Mouse (Mus musculus) midbrain, postnatal 0 days (tissue): ENCODE measurements around the gene Fam189b. TPM values are rescaled to one million over a fixed set of nuclear protein-coding genes. Genes with fewer than 3 reads are reported as not detected.

ENCODE experiments used
- ATAC-seq: fragments of 200-750 bp; cut with Nextera tagmentation; 2 replicates; pipeline ENCODE4 v1.8.0; 2017; ENCODE audit warnings: moderate number of reproducible peaks, mild to moderate bottlenecking, moderate TSS enrichment, moderate library complexity; ENCODE audit not compliant: low FRiP score
- DNase-seq: peaks from one replicate; pipeline ENCODE4 v3.0.0-alpha.2; 2015; ENCODE audit warnings: low spot score
- H3K27ac ChIP-seq: fragments of 300-500 bp; sonication (generic); 2 replicates; pipeline ENCODE4 v1.5.1; 2014; ENCODE audit warnings: low read depth, mild to moderate bottlenecking, low read length, mixed read lengths
- H3K27me3 ChIP-seq: fragments of 300-500 bp; sonication (generic); 2 replicates; pipeline ENCODE4 v1.6.1; 2014; ENCODE audit warnings: low read length, control low read depth, mixed read lengths; ENCODE audit not compliant: insufficient read depth
- H3K36me3 ChIP-seq: fragments of 300-500 bp; sonication (generic); 2 replicates; pipeline ENCODE4 v1.6.1; 2014; ENCODE audit warnings: low read length, control low read depth, mixed read lengths; ENCODE audit not compliant: insufficient read depth
- H3K4me1 ChIP-seq: fragments of 300-500 bp; sonication (generic); 2 replicates; pipeline ENCODE4 v1.6.1; 2014; ENCODE audit warnings: mild to moderate bottlenecking, control low read depth, antibody characterized with exemption, low read length, mixed read lengths; ENCODE audit not compliant: insufficient read depth
- H3K4me2 ChIP-seq: fragments of 300-500 bp; sonication (generic); 2 replicates; pipeline ENCODE4 v1.6.1; 2014; ENCODE audit warnings: low read depth, mild to moderate bottlenecking, low read length, mixed read lengths; ENCODE audit not compliant: poor library complexity, severe bottlenecking
- H3K4me3 ChIP-seq: fragments of 300-500 bp; sonication (generic); 2 replicates; pipeline ENCODE4 v1.5.1; 2014; ENCODE audit warnings: low read depth, mild to moderate bottlenecking, low read length, moderate library complexity
- H3K9ac ChIP-seq: fragments of 300-500 bp; sonication (generic); replicated peaks from 2 replicates; pipeline ENCODE4 v1.6.1; 2014; ENCODE audit warnings: mild to moderate bottlenecking, low read length, moderate library complexity, mixed read lengths; ENCODE audit not compliant: poor library complexity, severe bottlenecking
- H3K9me3 ChIP-seq: fragments of 300-500 bp; sonication (generic); 2 replicates; pipeline ENCODE4 v1.6.1; 2016; ENCODE audit warnings: low read length, control low read depth
- CTCF ChIP-seq: IDR thresholded peaks from 2 replicates; pipeline ENCODE4 v1.5.1; 2016; ENCODE audit warnings: antibody characterized with exemption, mild to moderate bottlenecking
- WGBS: fragments of 180-500 bp; shearing (Covaris S2); extraction: QIAGEN DNeasy Blood & Tissue Kit; methylation state at CpG from one replicate; pipeline ENCODE4 v1.1.7; 2014; 5-methylcytosine and 5-hydroxymethylcytosine counted together
- polyA plus RNA-seq: library from polyadenylated mRNA; unstranded; fragments of >200 nt; fragmentation: Nextera tagmentation; extraction: Ambion mirVana; gene quantifications from 2 replicates; pipeline ENCODE4 v1.2.1, GENCODE M21; 2015
- total RNA-seq: library from RNA; depleted of rRNA; stranded (reverse); fragments of >200 nt; gene quantifications from 2 replicates; pipeline ENCODE4 v1.2.3, GENCODE M21; 2014

The Fam189b gene
- total and polyA plus RNA-seq, 2 experiments from 2014 or later, result 22.2 to 32.5 TPM

GRCm38 (mm10) chr3:89218271-89218670 lies 35.3 kb downstream of the Fam189b start:
- Histone ChIP-seq H3K36me3 (no peaks in the 10 kb centered on the region), H3K4me2 (no peak overlapping the region), H3K27ac (no peak overlapping the region), H3K4me1 (peaks cover 6% of the 10 kb centered on the region; the same call in 1 of the 2 replicates), H3K9me3 (no peaks in the 10 kb centered on the region), H3K4me3 (no peak overlapping the region), H3K9ac (no peak overlapping the region), H3K27me3 (no peaks in the 10 kb centered on the region)
- no peak for TF ChIP-seq CTCF
- 63% methylated on average over 1 of the region's 1 CpGs for WGBS
- ATAC-seq (no peak), DNase-seq (no peak)

GRCm38 (mm10) chr3:89219546-89219945 lies 36.6 kb downstream of the Fam189b start:
- TF ChIP-seq CTCF, result no peak
- DNase-seq (no peak), ATAC-seq (no peak)
- Histone ChIP-seq H3K4me2 (no peak overlapping the region), H3K36me3 (no peaks in the 10 kb centered on the region), H3K9me3 (no peaks in the 10 kb centered on the region), H3K9ac (no peak overlapping the region), H3K27ac (no peak overlapping the region), H3K4me1 (peaks cover 11% of the 10 kb centered on the region; the same call in 1 of the 2 replicates), H3K4me3 (no peak overlapping the region), H3K27me3 (no peaks in the 10 kb centered on the region)
- WGBS, result 50% methylated on average over 8 of the region's 8 CpGs

- Histone ChIP-seq H3K4me2 (no peak overlapping the region), H3K36me3 (no peaks in the 10 kb centered on the region), H3K4me1 (peaks cover 18% of the 10 kb centered on the region; the same call in 1 of the 2 replicates), H3K27ac (no peak overlapping the region), H3K4me3 (no peak overlapping the region), H3K27me3 (no peaks in the 10 kb centered on the region), H3K9me3 (no peaks in the 10 kb centered on the region), H3K9ac (no peak overlapping the region)
- ATAC-seq (no peak), DNase-seq (no peak)
- WGBS, result 63% methylated on average over 5 of the region's 5 CpGs
- TF ChIP-seq CTCF, result no peak
Measured at GRCm38 (mm10) chr3:89221167-89221566, 38.2 kb downstream of the Fam189b start.

DNA sequence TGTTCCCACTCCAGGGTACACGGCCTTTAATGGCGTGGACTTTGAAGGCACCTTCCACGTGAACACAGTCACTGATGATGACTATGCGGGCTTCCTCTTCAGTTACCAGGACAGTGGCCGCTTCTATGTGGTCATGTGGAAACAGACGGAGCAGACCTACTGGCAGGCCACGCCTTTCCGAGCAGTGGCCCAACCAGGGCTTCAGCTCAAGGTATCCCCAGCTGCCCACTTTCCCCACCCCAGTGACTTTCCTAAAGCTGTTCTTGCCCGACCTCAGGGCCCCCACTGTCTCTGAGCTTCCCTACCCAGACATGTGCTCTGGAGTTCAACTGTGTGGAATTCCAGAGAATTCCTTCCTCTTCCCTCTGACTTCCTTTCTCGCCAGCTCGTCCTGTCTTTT lies 41.9 kb downstream of the Fam189b start:
- ATAC-seq (no peak), DNase-seq (no peak)
- H3K9ac ChIP-seq, result peak overlapping the region; percentile 39; the same call in 1 of the 2 replicates
- peak overlapping the region; percentile 41 for H3K4me3 ChIP-seq
- WGBS, result 35% methylated on average over 11 of the region's 11 CpGs
- no peak for TF ChIP-seq CTCF
- H3K9me3 ChIP-seq, result no peaks in the 10 kb centered on the region
- H3K4me1 ChIP-seq, result peaks cover 26% of the 10 kb centered on the region; the same call in 1 of the 2 replicates
- H3K27me3 ChIP-seq, result no peaks in the 10 kb centered on the region
- H3K4me2 ChIP-seq, result peak overlapping the region; percentile 85
- H3K36me3 ChIP-seq, result no peaks in the 10 kb centered on the region
- H3K27ac ChIP-seq, result peak overlapping the region; percentile 80

GRCm38 (mm10) chr3:89225321-89225815 lies 42.4 kb downstream of the Fam189b start:
- no peak for TF ChIP-seq CTCF
- H3K36me3 ChIP-seq, result no peaks in the 10 kb centered on the region
- H3K4me3 ChIP-seq, result peak overlapping the region; percentile 41
- peak overlapping the region; percentile 80 for H3K27ac ChIP-seq
- DNase-seq, result no peak
- no peaks in the 10 kb centered on the region for H3K27me3 ChIP-seq
- ATAC-seq, result no peak
- no peaks in the 10 kb centered on the region for H3K9me3 ChIP-seq
- H3K9ac ChIP-seq, result peak overlapping the region; percentile 55
- 17% methylated on average over 12 of the region's 12 CpGs for WGBS
- H3K4me2 ChIP-seq, result peak overlapping the region; percentile 85
- peaks cover 26% of the 10 kb centered on the region; the same call in 1 of the 2 replicates for H3K4me1 ChIP-seq

DNA sequence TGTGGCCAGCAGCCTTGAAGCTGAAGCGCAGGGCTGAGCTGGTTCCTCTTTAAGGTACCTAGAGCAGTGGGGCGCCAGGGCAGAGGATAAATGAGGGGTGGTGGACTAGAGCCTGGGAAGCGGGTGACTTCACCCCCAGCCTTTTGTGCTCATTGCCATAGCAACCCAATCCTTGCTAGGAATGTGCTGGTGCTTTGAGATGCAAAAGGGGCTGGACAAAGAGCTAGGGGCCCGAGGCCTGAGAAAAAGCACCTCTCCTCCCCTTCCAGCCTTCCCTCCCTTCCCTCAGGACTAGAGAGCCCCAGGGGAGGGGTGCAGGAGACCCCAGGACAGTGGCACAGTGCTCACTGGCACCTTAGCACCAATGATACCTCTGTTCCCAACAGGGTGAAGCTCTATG lies 43.0 kb downstream of the Fam189b start:
- Histone ChIP-seq H3K36me3 (no peaks in the 10 kb centered on the region), H3K9me3 (no peaks in the 10 kb centered on the region), H3K4me3 (peak overlapping the region; percentile 41), H3K27me3 (no peaks in the 10 kb centered on the region), H3K4me2 (peak overlapping the region; percentile 85), H3K4me1 (peaks cover 26% of the 10 kb centered on the region; the same call in 1 of the 2 replicates), H3K9ac (peak overlapping the region; percentile 55), H3K27ac (peak overlapping the region; percentile 80)
- WGBS, result 14% methylated on average over 4 of the region's 4 CpGs
- no peak for TF ChIP-seq CTCF
- ATAC-seq (peak; percentile 47), DNase-seq (peak; percentile 84)
